ENCODE assay signal across 27 mouse cellular contexts in genomic region chr6:91260987-91261367, GRCm38 (mm10). TPM values are rescaled to one million over a fixed set of nuclear protein-coding genes. Genes with fewer than 3 reads are reported as not detected.
A peak's percentile ranks its signal among the peaks of the same experiment; 100 is the strongest.
DNase-seq lines count a peak whose midpoint lies in the region; TF ChIP-seq lines count a peak whose summit lies in the region.
"Had no signal": no experiment of that assay in that cellular context is flagged by ENCODE, and none has a peak within 500 bp of the region (broad histone marks: within the 10 kb centered on the region; RNA-seq: fewer than 3 reads in every experiment).

No protein-coding gene starts in this region.

- peaks cover 4% of the 10 kb centered on the region for H3K4me1 ChIP-seq in embryonic fibroblast, embryonic 13.5 days (ENCODE audit: control insufficient read depth, insufficient read depth, low read length)
- H3K4me1 ChIP-seq: embryonic facial prominence, embryonic 15.5 days; heart, embryonic 13.5 days; limb, embryonic 13.5 days; liver, embryonic 12.5 days had no signal

- TF ChIP-seq CTCF in gastrocnemius, adult 2 months (IDR thresholded peaks at IDR 0.05): no peak
- no peak for TF ChIP-seq CTCF in layer of hippocampus, adult 2 months (conservative IDR thresholded peaks at IDR 0.05)
- TF ChIP-seq CTCF in embryonic fibroblast, embryonic 13.5 days (IDR thresholded peaks at IDR 0.05; ENCODE audit: borderline replicate concordance, insufficient read depth, low read length): no peak

- H3K4me3 ChIP-seq in gastrocnemius, adult 2 months: no peak overlapping the region
- no peak overlapping the region for H3K4me3 ChIP-seq in layer of hippocampus, adult 2 months
- H3K4me3 ChIP-seq in embryonic fibroblast, embryonic 13.5 days (ENCODE audit: insufficient read depth, low read length): no peak overlapping the region
- H3K4me3 ChIP-seq: embryonic facial prominence, embryonic 15.5 days; heart, adult 2 months; heart, embryonic 13.5 days; hindbrain, embryonic 15.5 days; limb, embryonic 13.5 days; liver, embryonic 12.5 days; neural tube, embryonic 13.5 days had no signal

- no peak; the same call in 1 of the 2 replicates for TF ChIP-seq POLR2A in embryonic fibroblast, embryonic 13.5 days (IDR thresholded peaks at IDR 0.05; ENCODE audit: low read depth, low read length)

- intact Hi-C loops in gastrocnemius, adult 2 months (cut with DNase I): no loop called here

- peak overlapping the region; percentile 40; the same call in 1 of the 2 replicates for H3K27ac ChIP-seq in gastrocnemius, adult 2 months
- peak overlapping the region; percentile 78 for H3K27ac ChIP-seq in layer of hippocampus, adult 2 months
- H3K27ac ChIP-seq in embryonic fibroblast, embryonic 13.5 days (ENCODE audit: insufficient read depth, low read length): peak overlapping the region; percentile 89
- H3K27ac ChIP-seq: embryonic facial prominence, embryonic 15.5 days; heart, adult 2 months; heart, embryonic 13.5 days; hindbrain, embryonic 15.5 days; limb, embryonic 13.5 days; liver, embryonic 12.5 days; neural tube, embryonic 13.5 days had no signal

- DNase-seq in gastrocnemius, adult 2 months: no peak
- no peak for DNase-seq in gastrocnemius, postnatal 10 days
- no peak for DNase-seq in layer of hippocampus, adult 2 months (ENCODE audit: low spot score in 2 of 2)
- DNase-seq in layer of hippocampus, postnatal 10 days (ENCODE audit: low spot score in 2 of 2): no peak
- DNase-seq in 3T3-L1 (ENCODE audit: low read depth, low spot score): peak; percentile 75
- no peak for DNase-seq in urinary bladder, adult 18-20 months (ENCODE audit: low spot score in 2 of 2)
- DNase-seq: adrenal gland, postnatal 25 days; B cell, adult 2 months; cerebellum, adult 8-10 months; cerebellum, postnatal 36 days; forebrain, postnatal 0 days; gastrocnemius, postnatal 36 days; lung, adult 18-20 months; lung, postnatal 10 days; right cerebral cortex, postnatal 25 days; spleen, adult 18-20 months had no signal

RNA-seq across cellular contexts. Expression of gene Fbln2, which starts 48.7 kb away (rescaled TPM):
- 10 to 100 TPM; 43.6 to 64.7 TPM for total RNA-seq in gastrocnemius, adult 2 months (2021)
- total RNA-seq in gastrocnemius, postnatal 10 days (2021): 10 to 100 TPM; 63.3 to 73.2 TPM
- 10 to 100 TPM in 1 of 2 experiments, 1 to 10 TPM in 1; 8.1 to 10.8 TPM for total RNA-seq in layer of hippocampus, adult 2 months (2021)
- total RNA-seq in layer of hippocampus, postnatal 10 days (2021): 10 to 100 TPM; 15.2 to 16.4 TPM
- polyA plus RNA-seq in embryonic fibroblast, embryonic 13.5 days (2011; ENCODE audit: insufficient read length, low read depth, missing spikeins): 1,102 and 1,873 TPM in 2 replicates
- total RNA-seq: megakaryocyte progenitor cell, adult 5-6 weeks; monocyte, adult 5-6 weeks had no signal
- polyA plus RNA-seq: G1E had no signal
